Mouse (Mus musculus) layer of hippocampus, adult 8-10 months (tissue): ENCODE data around the gene Ackr2. TPM values are rescaled to one million over a fixed set of nuclear protein-coding genes. Genes with fewer than 3 reads are reported as not detected.
A peak's percentile ranks its signal among the peaks of the same experiment; 100 is the strongest.

Source experiments
- DNase-seq, 2 experiments: peaks; one replicate each; pipeline ENCODE4 v3.0.0; 2022; ENCODE audit warnings: low spot score in 2 of 2
- total RNA-seq, 4 experiments: library from RNA; stranded (reverse); gene quantifications; 2 replicates each; pipeline ENCODE4 v1.2.4; 2022

Ackr2 gene
- total RNA-seq, 4 experiments from 2014 or later = 1.8 to 2.8 (median 2.2) TPM

DNA sequence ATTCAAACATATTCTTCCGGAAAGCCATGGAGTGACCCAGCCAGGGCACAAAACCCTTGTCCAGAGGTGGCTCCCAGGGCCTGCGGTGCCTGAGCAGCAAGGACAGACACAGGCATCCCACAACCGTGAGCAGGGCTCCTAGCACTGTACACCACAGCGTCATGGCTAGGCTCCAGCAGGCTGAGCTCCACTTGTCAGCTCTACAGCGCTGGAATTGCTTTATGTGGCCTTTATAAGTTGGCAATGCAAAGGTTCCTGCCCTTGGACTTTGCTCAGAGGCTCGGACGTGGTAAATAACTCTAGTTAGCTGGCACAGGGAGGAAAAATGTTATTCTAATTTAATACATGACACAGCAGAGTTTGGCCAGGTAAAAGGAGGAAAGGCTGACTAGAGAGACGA is 17.9 kb downstream of the Ackr2 start, which contains the start of gene Cyp8b1:
Gene Cyp8b1 (minus strand): TSS at position 204 of the 400 bp plus-strand sequence.
- no peak for DNase-seq

GRCm38 (mm10) chr9:121919027-121919501 is 20.9 kb downstream of the Ackr2 start:
- DNase-seq = no peak

GRCm38 (mm10) chr9:121923443-121923842 is 25.3 kb downstream of the Ackr2 start:
- no peak for DNase-seq

DNA sequence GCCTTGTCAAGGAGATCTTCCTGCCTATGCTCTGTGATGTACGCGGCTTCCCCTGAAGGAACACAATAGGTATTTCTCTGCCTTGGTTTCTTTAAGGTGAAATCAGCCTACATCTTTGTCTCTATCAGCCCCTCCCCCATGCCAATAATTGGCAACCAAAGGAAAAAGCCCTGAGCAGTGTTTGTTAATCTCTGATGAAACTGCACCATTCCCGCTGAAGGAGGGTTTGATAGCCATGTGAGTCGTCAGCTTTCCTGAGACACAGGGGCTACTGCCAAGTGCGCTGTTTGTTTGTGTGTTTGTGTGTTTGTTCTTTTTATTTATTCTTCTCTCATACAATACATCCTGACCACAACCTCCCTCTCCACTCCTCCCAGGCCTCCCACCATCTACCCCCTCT is 25.8 kb downstream of the Ackr2 start:
- no peak for DNase-seq

DNA sequence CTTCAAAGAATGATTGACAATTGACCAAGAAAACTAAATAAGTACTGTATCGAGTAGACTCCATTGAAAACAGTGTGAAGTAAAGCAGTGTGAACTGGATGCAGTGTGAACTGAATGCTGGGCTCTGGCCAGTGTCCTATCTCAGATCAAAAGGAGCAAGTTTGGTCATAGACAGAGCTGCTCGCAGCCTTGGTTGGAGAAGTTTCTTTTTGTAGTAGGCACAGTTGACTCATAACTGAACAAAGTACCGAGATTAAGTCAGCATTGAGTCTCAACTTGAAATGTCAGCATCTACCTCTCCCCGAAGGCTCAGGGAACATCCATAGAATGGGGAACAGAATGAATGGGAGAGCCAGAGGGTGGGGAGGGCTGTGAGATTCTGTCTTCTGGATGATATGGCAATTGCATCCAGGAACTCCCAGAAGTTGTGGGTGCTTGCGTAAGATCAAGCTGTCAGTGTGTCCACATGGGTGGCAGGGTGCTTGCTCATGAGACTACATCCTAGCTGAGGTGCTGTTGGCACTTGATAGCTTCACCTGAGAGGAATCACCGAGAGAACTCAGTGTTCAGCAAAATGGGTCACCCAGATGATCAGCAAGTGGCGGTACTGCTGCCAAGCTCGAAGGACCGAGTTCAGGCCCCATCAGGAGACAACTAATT is 26.9 kb downstream of the Ackr2 start:
- no peak for DNase-seq

GRCm38 (mm10) chr9:121925959-121926358 is 27.8 kb downstream of the Ackr2 start:
- DNase-seq = no peak

- no peak for DNase-seq
These were observed 28.7 kb downstream of the Ackr2 start for GRCm38 (mm10) chr9:121926634-121927405.

DNA sequence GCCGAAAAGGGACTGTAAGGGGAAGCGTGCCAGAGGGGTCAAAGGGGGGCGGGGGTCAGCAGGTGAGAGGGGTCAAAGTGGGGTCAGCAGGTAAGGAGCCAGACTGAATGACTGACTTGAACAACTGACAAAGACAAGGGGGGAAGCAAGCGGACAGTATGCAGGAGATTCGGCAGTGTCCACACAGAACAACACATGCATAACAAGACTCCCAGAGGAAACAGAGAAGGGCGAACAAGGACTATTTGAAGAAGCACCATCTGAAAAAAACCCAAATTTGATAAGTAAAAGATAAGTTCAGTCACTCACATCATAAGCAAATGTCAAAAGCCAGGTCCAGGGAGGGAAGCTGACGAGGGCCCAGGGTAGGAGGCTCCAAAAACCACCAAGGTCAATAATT is 29.6 kb downstream of the Ackr2 start:
- no peak for DNase-seq

GRCm38 (mm10) chr9:121928498-121928897 is 30.3 kb downstream of the Ackr2 start:
- DNase-seq = peak in 1 of 2 experiments; percentile 68

DNA sequence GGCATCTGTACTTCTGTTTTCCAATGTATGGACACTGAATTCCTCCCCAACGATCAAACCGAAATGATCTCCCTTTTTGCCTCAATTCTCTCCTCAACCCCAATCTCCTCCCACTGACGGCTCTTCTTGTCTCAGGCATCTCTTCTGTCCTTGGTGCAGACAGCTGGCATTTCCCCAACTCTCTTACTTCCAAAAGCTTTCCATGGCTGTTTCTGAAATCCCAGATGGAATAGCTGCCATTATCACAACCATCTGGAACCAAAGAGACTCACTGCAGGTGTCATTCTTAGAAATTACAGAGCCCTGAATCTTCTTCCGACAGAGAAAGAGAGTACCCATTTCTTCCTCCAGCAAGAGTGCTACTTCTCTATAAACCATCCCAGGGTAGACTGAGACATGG is 36.7 kb downstream of the Ackr2 start:
- DNase-seq = no peak

DNA sequence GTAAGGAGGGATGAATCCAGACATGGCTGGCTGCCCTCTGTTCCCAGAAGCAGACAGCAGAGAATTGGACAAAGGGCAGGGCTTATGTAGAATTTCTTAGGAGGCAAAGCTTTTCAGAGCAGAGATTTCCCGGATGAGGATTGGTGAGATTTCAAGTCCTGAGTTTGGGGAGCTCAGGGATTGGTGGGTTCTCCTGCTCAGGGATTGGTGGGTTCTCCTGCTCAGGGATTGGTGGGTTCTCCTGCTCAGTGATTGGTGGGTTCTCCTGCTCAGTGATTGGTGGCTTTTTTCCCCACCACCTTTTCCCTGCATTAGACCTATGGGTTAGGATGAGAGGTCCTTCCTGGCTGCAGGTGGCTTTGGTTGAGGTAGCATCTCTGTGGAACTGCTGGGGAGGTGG is 38.8 kb downstream of the Ackr2 start:
- no peak for DNase-seq

GRCm38 (mm10) chr9:121937451-121937864 is 39.3 kb downstream of the Ackr2 start:
- DNase-seq = no peak

DNA sequence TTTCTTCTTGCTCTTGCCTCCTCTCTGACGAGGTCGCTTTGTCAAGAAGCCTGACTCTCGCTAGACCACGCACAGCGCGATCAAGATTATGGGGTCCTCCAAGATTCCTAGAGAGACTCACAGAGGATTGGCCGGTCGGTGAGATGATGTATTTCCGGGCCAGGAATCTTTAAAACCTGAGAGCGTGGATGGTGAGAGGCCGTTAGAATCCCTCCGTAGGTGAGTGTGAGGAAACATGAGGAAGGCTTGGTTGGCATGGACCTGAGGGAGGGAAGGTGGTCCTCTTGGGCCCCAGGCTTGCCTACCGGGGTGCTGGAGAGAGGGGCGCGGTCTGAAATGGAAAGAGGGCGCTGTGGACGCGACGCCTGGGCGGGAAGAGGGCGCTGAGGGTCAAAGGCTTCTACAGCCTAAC is 39.8 kb downstream of the Ackr2 start:
- no peak for DNase-seq

GRCm38 (mm10) chr9:121943005-121943404 is 44.9 kb downstream of the Ackr2 start:
- no peak for DNase-seq

- no peak for DNase-seq
These were observed 45.5 kb downstream of the Ackr2 start for GRCm38 (mm10) chr9:121943628-121944027.

GRCm38 (mm10) chr9:121947784-121948183 is 49.6 kb downstream of the Ackr2 start:
- peak; percentile 50 to 81 for DNase-seq

- no peak for DNase-seq
These were observed 50.3 kb downstream of the Ackr2 start for GRCm38 (mm10) chr9:121948431-121948830.

DNA sequence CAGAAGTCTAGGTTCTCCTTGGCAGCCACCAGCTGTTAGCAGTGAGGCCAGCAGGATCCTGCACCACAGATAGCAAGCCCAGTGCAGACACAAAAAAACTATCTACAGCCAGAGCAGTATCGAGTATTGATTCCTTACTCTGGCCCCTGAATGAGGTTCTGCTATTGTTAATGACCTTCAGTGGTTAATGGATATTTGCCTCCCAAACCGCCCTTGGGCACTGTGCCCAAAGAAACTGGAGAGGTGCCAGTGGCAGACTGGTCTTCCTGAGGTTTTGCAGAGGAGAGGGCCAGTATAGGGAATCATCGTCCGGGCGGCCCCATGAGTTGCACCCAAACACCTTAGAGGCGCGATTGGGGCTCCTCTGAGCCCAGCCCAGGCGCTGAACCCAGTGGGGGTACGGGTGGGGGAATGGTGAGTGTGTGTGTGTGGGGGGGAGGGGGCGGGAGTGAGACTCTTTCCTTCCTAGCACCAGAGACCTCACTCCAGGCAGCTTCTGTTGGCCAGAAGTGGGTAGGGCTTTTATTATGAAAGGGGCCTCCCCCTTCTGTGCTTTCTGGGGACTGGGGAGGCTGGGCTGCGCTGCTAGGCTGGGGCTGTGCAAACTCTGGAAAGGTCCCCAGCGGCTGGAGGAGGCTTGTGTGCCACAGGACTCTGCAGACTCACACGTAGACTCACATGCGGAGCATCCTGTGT is 52.4 kb downstream of the Ackr2 start, which contains the start of gene Fam198a:
Gene Fam198a (plus strand): TSS at position 571 of the 696 bp plus-strand sequence.
- DNase-seq = peak in 1 of 2 experiments; percentile 30

DNA sequence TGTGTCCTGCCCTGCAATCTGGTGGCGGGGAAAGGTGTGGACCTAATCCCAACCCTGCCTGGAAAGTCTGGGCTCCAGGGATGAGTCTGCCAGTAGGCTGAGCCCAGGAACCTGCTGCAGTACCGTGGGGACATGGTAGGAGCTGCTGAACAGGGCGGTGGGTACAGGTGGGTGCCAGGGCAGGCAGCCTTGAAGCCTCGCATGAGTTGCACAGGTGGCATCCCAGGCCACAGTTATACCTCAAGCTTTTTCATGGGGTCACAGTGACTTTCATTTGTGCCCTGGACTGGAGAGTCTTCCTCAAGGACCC is 52.9 kb downstream of the Ackr2 start:
- DNase-seq = no peak

- DNase-seq = no peak
These were observed 54.4 kb downstream of the Ackr2 start for GRCm38 (mm10) chr9:121952596-121952995.

DNA sequence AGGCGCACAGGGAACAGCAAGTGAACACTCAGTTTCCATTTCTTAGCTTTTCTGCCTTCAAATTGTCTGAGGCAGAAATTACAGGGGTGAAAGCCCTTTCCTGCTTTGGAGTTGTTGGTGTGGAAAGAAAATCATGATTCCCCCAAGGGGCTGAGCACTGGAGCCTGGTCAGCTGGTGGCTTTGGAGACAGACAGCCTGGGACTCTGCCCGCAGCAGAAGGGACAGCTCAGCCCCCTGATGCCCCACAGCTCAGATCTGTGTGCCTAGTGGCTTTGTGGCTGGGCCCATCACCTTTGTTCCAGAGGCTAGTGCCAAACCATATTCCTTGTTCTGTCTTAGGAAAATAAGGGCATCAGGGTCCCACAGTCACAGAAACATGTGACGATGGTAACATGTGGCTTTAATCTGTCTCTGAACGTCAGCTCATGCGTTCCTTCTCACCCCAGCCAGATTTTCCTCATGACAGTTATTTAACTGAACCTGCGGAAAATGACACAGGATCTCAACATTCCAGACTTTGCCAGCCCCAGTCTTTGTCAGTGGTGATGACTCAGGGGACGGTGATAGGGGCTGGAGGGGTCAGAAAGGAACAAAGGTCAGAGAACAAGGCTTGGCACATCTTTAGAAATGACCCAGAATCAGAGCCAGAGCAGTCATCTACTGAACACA is 61.9 kb downstream of the Ackr2 start:
- no peak for DNase-seq
